Mouse (Mus musculus): ENCODE measurements around the gene Ascl5. TPM values are rescaled to one million over a fixed set of nuclear protein-coding genes. Genes with fewer than 3 reads are reported as not detected.

Ascl5 gene
- 0.39 TPM in 1 of 2 replicates, not detected in the other for polyA plus RNA-seq (2015; fragmentation: Nextera tagmentation; extraction: Ambion mirVana)

DNA sequence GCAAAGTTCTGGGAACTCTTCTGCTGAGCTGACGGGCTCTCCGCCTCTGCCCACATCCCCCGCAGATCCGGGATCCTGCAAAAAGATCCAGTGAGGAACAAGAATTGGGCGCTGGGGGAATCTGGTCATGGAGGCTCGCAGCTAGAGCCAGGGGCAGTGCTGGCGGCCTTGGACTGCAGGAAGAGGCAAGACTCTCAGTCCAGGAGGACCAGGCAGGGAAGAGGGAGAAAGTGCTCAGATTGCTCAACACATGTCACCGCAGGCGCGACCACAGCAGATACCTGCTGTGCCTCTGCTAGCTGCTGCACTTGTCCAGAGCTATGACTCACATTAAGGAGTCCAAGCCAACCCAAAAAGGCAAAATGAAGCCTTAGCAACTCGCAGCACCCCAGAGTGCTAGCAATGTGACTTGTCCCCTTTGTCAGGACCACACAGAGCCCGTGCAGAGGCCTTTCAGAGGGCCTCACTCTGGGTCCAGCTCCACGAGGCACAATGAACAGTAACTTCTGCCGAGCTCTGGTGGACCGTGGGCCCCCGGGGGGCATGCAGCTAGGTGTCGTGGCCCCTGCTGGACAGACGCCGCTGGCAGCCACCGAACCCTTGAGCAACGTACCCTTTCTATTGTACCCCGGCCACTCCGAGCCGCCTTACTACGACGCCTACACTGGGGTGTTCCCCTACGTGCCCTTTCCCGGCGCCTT is at the start of gene Ascl5:
Gene Ascl5 (plus strand): TSS at position 493 of the 701 bp plus-strand sequence.
- 23% methylated on average over 29 of the region's 29 CpGs for WGBS
- Histone ChIP-seq H3K4me2 (peak within 1 kb of the TSS; percentile 69), H3K9ac (peak within 1 kb of the TSS; percentile 35; the same call in 1 of the 2 replicates), H3K27me3 (peaks cover 31% of the 10 kb centered on the region), H3K4me1 (replicated peaks) (peaks cover 12% of the 10 kb centered on the region), H3K36me3 (no peaks in the 10 kb centered on the region), H3K4me3 (peak within 1 kb of the TSS; percentile 42), H3K9me3 (no peaks in the 10 kb centered on the region), H3K27ac (replicated peaks) (no peak within 1 kb of the TSS)
- peak; percentile 13; the same call in 1 of the 2 replicates for ATAC-seq (ENCODE audit: low FRiP score, low read depth)

DNA sequence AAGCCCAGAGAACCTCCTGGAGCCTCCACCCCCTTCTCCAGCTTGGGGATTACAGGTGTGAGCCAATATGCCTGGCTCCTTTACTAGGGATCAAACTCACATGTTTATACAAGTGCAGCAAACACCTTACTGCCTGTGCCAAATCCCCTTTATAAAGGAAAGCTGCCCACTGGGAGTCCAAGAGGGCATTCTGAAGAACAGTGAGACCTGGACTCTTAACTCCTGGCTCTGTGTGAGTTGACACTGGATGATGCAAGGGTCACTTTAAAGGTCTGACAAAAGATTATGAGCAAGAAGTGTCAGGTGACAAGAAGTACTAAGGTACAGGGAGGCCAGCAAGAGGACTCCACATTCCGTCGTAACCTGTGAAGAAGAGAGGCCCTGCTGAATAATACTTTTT is 49.2 kb upstream of the Ascl5 start:
- H3K4me3 ChIP-seq = no peak overlapping the region
- 94% methylated on average over 2 of the region's 2 CpGs for WGBS
- H3K27ac ChIP-seq (replicated peaks) = no peak overlapping the region
- H3K9me3 ChIP-seq = no peaks in the 10 kb centered on the region
- H3K27me3 ChIP-seq = 0 out of 2 replicates have a peak, but pooled peaks cover 2% of the 10 kb centered on the region
- no peaks in the 10 kb centered on the region for H3K36me3 ChIP-seq
- no peak overlapping the region for H3K9ac ChIP-seq
- ATAC-seq (ENCODE audit: low FRiP score, low read depth) = no peak
- H3K4me2 ChIP-seq = no peak overlapping the region
- no peaks in the 10 kb centered on the region for H3K4me1 ChIP-seq (replicated peaks)

DNA sequence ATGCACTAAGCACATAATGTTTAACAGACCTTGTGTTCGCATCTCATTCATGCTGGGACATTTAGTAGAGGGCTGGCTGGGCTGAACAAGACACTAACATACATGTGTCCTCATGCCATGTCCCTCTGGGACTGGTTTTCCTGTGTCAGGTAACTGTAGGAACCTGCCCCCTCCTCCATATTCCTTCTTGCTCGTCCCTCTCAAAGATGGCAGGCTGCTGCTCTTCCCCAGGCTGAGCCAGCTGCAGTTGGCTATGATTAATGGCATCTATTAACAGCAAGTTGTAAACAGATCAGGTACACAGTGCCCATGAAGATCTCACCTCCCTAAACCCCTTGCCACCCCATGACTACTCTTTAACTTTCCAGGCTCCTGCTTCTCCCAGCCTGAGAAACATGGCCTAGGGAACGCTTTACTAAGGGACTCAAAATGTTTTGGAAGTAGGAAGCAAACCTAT is 44.3 kb upstream of the Ascl5 start, which contains the start of gene Igfn1:
Gene Igfn1 (minus strand): TSS at position 51 of the 457 bp plus-strand sequence.
- Histone ChIP-seq H3K9ac (no peak within 1 kb of the TSS), H3K36me3 (no peaks in the 10 kb centered on the region), H3K4me2 (peak within 1 kb of the TSS; percentile 62), H3K27me3 (peaks cover 12% of the 10 kb centered on the region; the same call in 1 of the 2 replicates), H3K9me3 (no peaks in the 10 kb centered on the region), H3K4me1 (replicated peaks) (peaks cover 13% of the 10 kb centered on the region; the same call in 1 of the 2 replicates), H3K27ac (replicated peaks) (no peak within 1 kb of the TSS), H3K4me3 (no peak within 1 kb of the TSS)
- 70% methylated on average over 3 of the region's 3 CpGs for WGBS
- ATAC-seq (ENCODE audit: low FRiP score, low read depth) = no peak

DNA sequence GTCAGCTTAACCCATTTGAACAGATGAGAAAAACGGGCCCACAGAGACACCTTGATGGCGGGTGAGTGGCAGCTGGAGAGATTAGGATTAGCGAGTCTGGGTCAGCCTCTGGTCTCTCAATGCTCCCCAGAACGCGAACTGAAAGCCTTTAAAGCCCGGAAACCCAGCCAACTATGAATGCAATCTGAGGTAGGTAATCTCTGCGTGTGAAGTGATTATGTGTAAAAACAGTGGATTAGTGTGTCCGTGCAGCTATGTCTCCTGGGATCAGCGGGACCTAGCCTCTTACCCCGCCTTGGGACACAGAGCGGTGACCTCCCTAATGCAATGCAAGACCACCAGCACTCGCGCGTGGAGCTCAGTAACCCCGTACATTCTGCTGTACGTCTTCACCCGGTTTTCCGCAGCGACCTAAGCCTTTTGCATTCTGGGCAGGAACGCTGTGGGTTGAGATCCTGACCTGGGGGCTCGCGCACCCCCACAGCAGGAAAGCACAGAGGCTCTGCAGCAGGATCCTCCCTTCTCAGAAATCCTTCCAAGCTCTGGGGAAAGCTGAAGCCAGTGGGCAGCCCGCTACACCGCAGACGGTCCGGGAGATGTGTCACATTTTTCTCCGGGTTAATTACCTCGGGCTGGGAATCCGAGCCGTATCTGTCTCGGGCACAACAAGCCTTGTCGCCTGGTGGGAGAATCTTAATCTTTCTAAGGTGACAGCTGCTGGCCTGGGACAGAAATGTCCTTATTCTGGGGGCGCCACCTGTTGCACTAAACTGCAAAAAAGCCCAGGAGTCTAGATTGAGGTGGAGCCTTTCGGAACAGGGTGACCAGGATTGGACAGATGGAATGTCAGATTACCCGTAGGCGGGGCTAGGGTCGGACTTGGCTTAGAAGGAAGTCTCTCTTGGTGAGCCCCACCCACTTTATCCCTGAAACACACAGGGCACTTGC is 43.1 kb upstream of the Ascl5 start, which contains the start of gene Tmem9:
Gene Tmem9 (plus strand): TSS at position 940 of the 948 bp plus-strand sequence.
- Histone ChIP-seq H3K9me3 (no peaks in the 10 kb centered on the region), H3K36me3 (no peaks in the 10 kb centered on the region), H3K4me2 (peak within 1 kb of the TSS; percentile 62), H3K4me3 (peak within 1 kb of the TSS; percentile 36), H3K27me3 (peaks cover 12% of the 10 kb centered on the region; the same call in 1 of the 2 replicates), H3K4me1 (replicated peaks) (peaks cover 13% of the 10 kb centered on the region; the same call in 1 of the 2 replicates), H3K27ac (replicated peaks) (no peak within 1 kb of the TSS), H3K9ac (0 out of 2 replicates have a peak within 1 kb of the TSS, but pooled peaks have one; percentile 6)
- peak; percentile 90 for ATAC-seq (ENCODE audit: low FRiP score, low read depth)
- 3% methylated on average over 37 of the region's 37 CpGs for WGBS

DNA sequence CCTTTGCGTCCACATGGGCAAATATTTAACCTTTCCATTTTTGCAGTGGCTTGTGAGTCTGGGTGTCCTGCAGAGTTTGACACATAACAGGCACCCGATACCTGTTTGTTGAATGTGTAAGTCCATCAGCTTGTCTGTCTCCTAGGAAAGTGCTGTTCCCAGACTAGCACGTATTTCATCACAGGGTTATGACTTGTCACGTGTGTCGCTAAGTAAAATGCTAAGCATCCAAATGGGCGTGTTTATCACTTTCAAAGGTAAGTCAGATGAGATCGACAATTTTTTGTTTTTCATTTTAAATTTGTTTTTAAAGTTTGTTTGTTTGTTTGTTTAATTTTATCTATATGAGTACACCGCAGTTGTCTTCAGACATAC is 42.5 kb upstream of the Ascl5 start:
- peak; percentile 34; the same call in 1 of the 2 replicates for ATAC-seq (ENCODE audit: low FRiP score, low read depth)
- Histone ChIP-seq H3K36me3 (no peaks in the 10 kb centered on the region), H3K27me3 (peaks cover 12% of the 10 kb centered on the region; the same call in 1 of the 2 replicates), H3K9ac (no peak overlapping the region), H3K4me3 (peak overlapping the region; percentile 36), H3K27ac (replicated peaks) (no peak overlapping the region), H3K9me3 (no peaks in the 10 kb centered on the region), H3K4me2 (peak overlapping the region; percentile 62), H3K4me1 (replicated peaks) (peaks cover 13% of the 10 kb centered on the region; the same call in 1 of the 2 replicates)
- 23% methylated on average over 8 of the region's 8 CpGs for WGBS

DNA sequence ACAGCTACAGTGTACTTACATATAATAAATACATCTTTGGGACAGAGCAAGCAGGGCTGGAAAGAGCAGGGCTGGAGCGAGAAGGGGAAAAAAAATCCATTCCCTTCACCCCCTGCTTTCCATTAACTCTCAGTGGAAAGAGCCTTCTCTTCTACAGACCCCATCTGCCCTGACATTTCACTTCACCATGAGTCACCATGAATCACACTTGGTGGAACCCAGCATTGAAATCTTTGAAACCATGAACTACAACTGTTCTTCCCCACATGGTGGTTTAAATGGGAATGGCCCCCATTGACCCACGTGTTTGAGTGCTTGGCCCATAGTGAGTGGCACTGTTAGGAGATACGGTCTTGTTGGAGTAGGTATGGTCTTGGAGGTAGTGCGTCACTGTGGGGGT is 40.4 kb upstream of the Ascl5 start:
- H3K4me3 ChIP-seq = no peak overlapping the region
- no peaks in the 10 kb centered on the region for H3K9me3 ChIP-seq
- WGBS = 96% methylated on average over 4 of the region's 4 CpGs
- H3K9ac ChIP-seq = no peak overlapping the region
- no peak for ATAC-seq (ENCODE audit: low FRiP score, low read depth)
- H3K27me3 ChIP-seq = peaks cover 12% of the 10 kb centered on the region; the same call in 1 of the 2 replicates
- no peaks in the 10 kb centered on the region for H3K36me3 ChIP-seq
- H3K4me1 ChIP-seq (replicated peaks) = peaks cover 13% of the 10 kb centered on the region; the same call in 1 of the 2 replicates
- H3K27ac ChIP-seq (replicated peaks) = no peak overlapping the region
- no peak overlapping the region for H3K4me2 ChIP-seq

DNA sequence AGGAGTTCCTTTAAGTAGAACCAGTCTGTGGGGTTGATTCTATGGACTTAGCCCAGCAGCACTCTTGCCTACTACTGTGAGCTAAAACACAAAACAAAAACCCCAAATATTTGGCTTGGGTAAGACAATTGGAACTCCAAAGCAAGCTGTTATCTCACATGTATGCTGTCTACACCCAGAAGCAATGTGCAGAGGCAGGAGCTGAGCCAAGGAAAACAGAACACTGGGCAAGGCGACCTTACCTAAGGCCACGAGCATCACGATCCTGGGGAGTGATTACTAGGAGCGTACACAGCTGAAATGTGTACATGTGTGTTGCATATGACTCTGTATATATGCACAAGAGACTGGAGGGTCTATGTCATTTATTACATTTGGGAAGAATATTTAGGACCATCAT is 37.1 kb upstream of the Ascl5 start:
- whole genome bisulfite sequencing = 86% methylated on average over 4 of the region's 4 CpGs
- H3K9ac ChIP-seq = no peak overlapping the region
- no peaks in the 10 kb centered on the region for H3K9me3 ChIP-seq
- peaks cover 7% of the 10 kb centered on the region for H3K4me1 ChIP-seq (replicated peaks)
- 0 out of 2 replicates have a peak, but pooled peaks cover 3% of the 10 kb centered on the region for H3K27me3 ChIP-seq
- H3K36me3 ChIP-seq = no peaks in the 10 kb centered on the region
- no peak for ATAC-seq (ENCODE audit: low FRiP score, low read depth)
- no peak overlapping the region for H3K4me3 ChIP-seq
- H3K4me2 ChIP-seq = no peak overlapping the region
- H3K27ac ChIP-seq (replicated peaks) = no peak overlapping the region; the same call in 1 of the 2 replicates

DNA sequence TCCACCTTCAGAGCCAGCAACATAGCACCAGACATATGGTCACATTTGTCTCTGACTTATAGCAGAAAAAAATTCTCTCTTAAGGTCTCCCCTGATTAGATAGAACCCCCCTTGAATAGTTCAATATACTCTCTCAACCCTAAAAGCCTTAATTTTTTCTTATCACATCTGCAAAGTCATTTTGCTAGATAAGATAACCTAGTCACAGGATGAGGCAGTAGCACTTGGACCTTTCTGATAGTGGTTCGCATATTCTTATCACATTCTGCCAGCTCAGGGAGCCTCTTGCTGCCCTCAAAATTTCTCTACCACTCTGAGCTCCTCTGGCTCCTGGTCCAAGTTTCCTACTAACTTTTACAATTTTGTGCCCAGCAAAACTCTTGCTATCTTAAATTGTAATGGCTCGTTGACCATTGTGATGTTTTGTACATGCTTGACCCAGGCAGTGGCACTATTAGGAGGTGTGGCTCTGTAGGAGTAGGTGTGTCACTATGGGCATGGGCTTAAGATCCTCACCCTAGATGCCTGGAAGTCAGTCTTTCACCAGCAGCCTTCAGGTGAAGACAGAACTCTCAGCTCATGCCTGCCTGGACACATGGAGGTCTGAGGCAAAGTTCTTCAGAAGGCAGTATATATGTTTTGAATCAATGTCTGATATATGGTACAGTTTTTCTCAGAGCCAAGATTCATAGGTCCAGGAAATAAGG is 35.7 kb upstream of the Ascl5 start:
- H3K4me2 ChIP-seq = no peak overlapping the region
- 88% methylated on average over 2 of the region's 2 CpGs for WGBS
- H3K36me3 ChIP-seq = peaks cover 2% of the 10 kb centered on the region; the same call in 1 of the 2 replicates

DNA sequence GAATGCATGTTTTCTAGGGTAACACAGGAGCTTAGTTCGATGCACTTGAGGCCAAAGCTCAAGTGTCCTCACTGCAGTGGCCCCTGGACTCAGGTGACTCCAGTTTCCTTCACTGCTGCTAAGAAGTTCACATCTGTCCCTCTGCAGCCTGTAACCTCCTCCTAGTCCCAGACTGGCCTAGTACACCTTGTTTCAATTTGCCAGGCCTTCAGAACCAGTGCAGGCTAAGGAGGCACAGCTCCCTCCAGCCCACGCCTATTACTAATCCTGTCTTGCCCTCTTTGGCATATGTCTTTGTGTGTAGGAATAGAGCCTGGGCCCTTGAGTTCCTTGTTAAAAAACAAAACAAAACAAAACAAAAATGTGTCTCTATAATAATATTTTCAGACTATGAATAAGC is 33.3 kb upstream of the Ascl5 start:
- H3K9ac ChIP-seq = no peak overlapping the region
- WGBS = 76% methylated on average over 2 of the region's 2 CpGs
- H3K27ac ChIP-seq (replicated peaks) = peak overlapping the region; percentile 49
- peak overlapping the region; percentile 80; the same call in 1 of the 2 replicates for H3K4me2 ChIP-seq
- H3K4me1 ChIP-seq (replicated peaks) = peaks cover 20% of the 10 kb centered on the region
- H3K27me3 ChIP-seq = no peaks in the 10 kb centered on the region
- ATAC-seq (ENCODE audit: low FRiP score, low read depth) = no peak
- peaks cover 20% of the 10 kb centered on the region for H3K36me3 ChIP-seq
- no peaks in the 10 kb centered on the region for H3K9me3 ChIP-seq
- peak overlapping the region; percentile 78; the same call in 1 of the 2 replicates for H3K4me3 ChIP-seq

More for the DNA sequence above, 35.7 kb upstream of the Ascl5 start:
- Histone ChIP-seq H3K4me3 (no peak overlapping the region), H3K4me1 (replicated peaks) (peaks cover 20% of the 10 kb centered on the region), H3K27me3 (no peaks in the 10 kb centered on the region), H3K9me3 (no peaks in the 10 kb centered on the region), H3K27ac (replicated peaks) (no peak overlapping the region), H3K9ac (no peak overlapping the region)
- no peak for ATAC-seq (ENCODE audit: low FRiP score, low read depth)

DNA sequence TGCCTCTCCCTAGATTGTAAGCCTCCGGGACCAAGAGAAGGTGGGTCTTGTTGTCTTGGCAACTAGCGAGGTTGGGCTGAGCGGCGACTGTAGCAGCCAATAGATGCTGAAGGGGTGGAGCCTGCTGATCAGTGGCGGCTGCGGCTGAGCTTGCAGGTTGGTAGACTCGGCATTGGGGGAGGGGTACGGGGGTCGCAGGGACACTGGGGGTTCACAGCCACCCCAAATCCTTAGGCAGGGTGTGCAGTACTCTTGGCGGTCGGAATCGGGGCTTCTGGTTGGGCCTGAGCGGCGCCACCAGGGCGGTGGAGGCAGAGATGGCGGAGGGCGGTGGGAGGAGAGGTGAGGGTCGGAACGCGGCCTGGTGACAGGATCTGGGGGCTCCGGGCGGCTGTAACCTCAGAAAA is 32.7 kb upstream of the Ascl5 start:
- H3K27ac ChIP-seq (replicated peaks) = peak overlapping the region; percentile 83
- H3K27me3 ChIP-seq = no peaks in the 10 kb centered on the region
- H3K4me2 ChIP-seq = peak overlapping the region; percentile 80
- under 1% methylated on average over 22 of the region's 22 CpGs for WGBS
- H3K9me3 ChIP-seq = no peaks in the 10 kb centered on the region
- peak overlapping the region; percentile 81 for H3K9ac ChIP-seq
- ATAC-seq (ENCODE audit: low FRiP score, low read depth) = peak; percentile 100
- peaks cover 20% of the 10 kb centered on the region for H3K4me1 ChIP-seq (replicated peaks)
- peak overlapping the region; percentile 78 for H3K4me3 ChIP-seq
- H3K36me3 ChIP-seq = peaks cover 20% of the 10 kb centered on the region

Data from hindbrain, embryonic 15.5 days (tissue).